Mouse (Mus musculus): ENCODE results near the gene Asgr2. TPM values are rescaled to one million over a fixed set of nuclear protein-coding genes. Genes with fewer than 3 reads are reported as not detected.
"Not testable (repeated sequence)": the region's sequence is repeated elsewhere in the genome, so short reads cannot be mapped to it uniquely, and the experiment has no call there.

Asgr2 gene
- total RNA-seq, 2 experiments from 2014 or later = not detected

- no peak for DNase-seq (ENCODE audit: extremely low spot score in 1 of 2, low spot score in 1 of 2)
Observed at GRCm38 (mm10) chr11:70080803-70081590, 11.4 kb upstream of the Asgr2 start.

GRCm38 (mm10) chr11:70084563-70084962, 7.9 kb upstream of the Asgr2 start:
- no peak for DNase-seq (ENCODE audit: extremely low spot score in 1 of 2, low spot score in 1 of 2)

GRCm38 (mm10) chr11:70097396-70097795, 5.0 kb downstream of the Asgr2 start:
- no peak for DNase-seq (ENCODE audit: extremely low spot score in 1 of 2, low spot score in 1 of 2)

GRCm38 (mm10) chr11:70099102-70099501, 6.7 kb downstream of the Asgr2 start:
- DNase-seq (ENCODE audit: extremely low spot score in 1 of 2, low spot score in 1 of 2) = no peak

- DNase-seq (ENCODE audit: extremely low spot score in 1 of 2, low spot score in 1 of 2) = no peak
Observed at GRCm38 (mm10) chr11:70099809-70100208, 7.4 kb downstream of the Asgr2 start.

- DNase-seq (ENCODE audit: extremely low spot score in 1 of 2, low spot score in 1 of 2) = no peak
Observed at GRCm38 (mm10) chr11:70103701-70104315, 11.4 kb downstream of the Asgr2 start.

- no peak for DNase-seq (ENCODE audit: extremely low spot score in 1 of 2, low spot score in 1 of 2)
Observed at GRCm38 (mm10) chr11:70107085-70107484, 14.6 kb downstream of the Asgr2 start.

GRCm38 (mm10) chr11:70110146-70110545, 17.7 kb downstream of the Asgr2 start:
- DNase-seq (ENCODE audit: extremely low spot score in 1 of 2, low spot score in 1 of 2) = peak in 1 of 2 experiments; percentile 34

GRCm38 (mm10) chr11:70114562-70114961, 22.1 kb downstream of the Asgr2 start:
- DNase-seq (ENCODE audit: extremely low spot score in 1 of 2, low spot score in 1 of 2) = no peak

GRCm38 (mm10) chr11:70115901-70116300, 23.5 kb downstream of the Asgr2 start:
- DNase-seq (ENCODE audit: extremely low spot score in 1 of 2, low spot score in 1 of 2) = no peak

- no peak for DNase-seq (ENCODE audit: extremely low spot score in 1 of 2, low spot score in 1 of 2)
Observed at GRCm38 (mm10) chr11:70129926-70130379, 37.5 kb downstream of the Asgr2 start, which contains the start of gene Mgl2. Mgl2 (plus strand) TSS chr11:70130329.

- not testable (repeated sequence) for DNase-seq (ENCODE audit: extremely low spot score in 1 of 2, low spot score in 1 of 2)
Observed at GRCm38 (mm10) chr11:70135001-70135400, 42.6 kb downstream of the Asgr2 start.

- not testable (repeated sequence) for DNase-seq (ENCODE audit: extremely low spot score in 1 of 2, low spot score in 1 of 2)
Observed at GRCm38 (mm10) chr11:70135925-70136324, 43.5 kb downstream of the Asgr2 start.

GRCm38 (mm10) chr11:70139171-70139570, 46.7 kb downstream of the Asgr2 start:
- DNase-seq (ENCODE audit: extremely low spot score in 1 of 2, low spot score in 1 of 2) = no peak

- no peak for DNase-seq (ENCODE audit: extremely low spot score in 1 of 2, low spot score in 1 of 2)
Observed at GRCm38 (mm10) chr11:70151072-70151471, 58.6 kb downstream of the Asgr2 start.

Other genes with a start within 250 kb of the Asgr2 start
- 10 to 100 TPM; 16.5 to 19.0 TPM for gene Plscr3, start 246.3 kb upstream of the Asgr2 start, total RNA-seq (2021)
- not detected for gene Tnk1, start 233.9 kb upstream of the Asgr2 start, total RNA-seq (2021)
- not detected for gene Tmem95, start 214.6 kb upstream of the Asgr2 start, total RNA-seq (2021)
- gene Kctd11, start 211.2 kb upstream of the Asgr2 start, total RNA-seq (2021) = 1 to 10 TPM; 1.2 to 1.3 TPM
- under 1 TPM; 0.12 to 0.19 TPM for gene Acap1, start 197.1 kb upstream of the Asgr2 start, total RNA-seq (2021)
- 1 to 10 TPM in 1 of 2 experiments, under 1 TPM in 1; 0.62 to 1.8 TPM for gene 2810408A11Rik, start 191.7 kb upstream of the Asgr2 start, total RNA-seq (2021)
- 100 to 1,000 TPM; 108 to 109 TPM for gene Neurl4, start 191.6 kb upstream of the Asgr2 start, total RNA-seq (2021)
- gene Gps2, start 178.8 kb upstream of the Asgr2 start, total RNA-seq (2021) = 10 to 100 TPM; 26.8 to 32.6 TPM
- 100 to 1,000 TPM; 426 to 481 TPM for gene Eif5a, start 170.7 kb upstream of the Asgr2 start, total RNA-seq (2021)
- 10 to 100 TPM in 1 of 2 experiments, 1 to 10 TPM in 1; 7.3 to 11.1 TPM for gene Ybx2, start 156.8 kb upstream of the Asgr2 start, total RNA-seq (2021)
- 1 to 10 TPM; 2.2 to 4.0 TPM for gene Slc2a4, start 144.5 kb upstream of the Asgr2 start, total RNA-seq (2021)
- not detected for gene Cldn7, start 127.9 kb upstream of the Asgr2 start, total RNA-seq (2021)
- 100 to 1,000 TPM; 107 to 116 TPM for gene Ctdnep1, start 111.5 kb upstream of the Asgr2 start, total RNA-seq (2021)
- 10 to 100 TPM; 77.1 to 82.2 TPM for gene Elp5, start 110.1 kb upstream of the Asgr2 start, total RNA-seq (2021)
- gene Gabarap, start 101.5 kb upstream of the Asgr2 start, total RNA-seq (2021) = 100 to 1,000 TPM; 229 to 258 TPM
- 10 to 100 TPM; 41.4 to 46.9 TPM for gene Phf23, start 96.9 kb upstream of the Asgr2 start, total RNA-seq (2021)
- gene Dvl2, start 92.0 kb upstream of the Asgr2 start, total RNA-seq (2021) = 10 to 100 TPM; 31.2 to 37.8 TPM
- gene Acadvl, start 77.2 kb upstream of the Asgr2 start, total RNA-seq (2021) = 10 to 100 TPM; 56.9 to 62.4 TPM
- 100 to 1,000 TPM; 857 to 887 TPM for gene Dlg4, start 75.7 kb upstream of the Asgr2 start, total RNA-seq (2021)
- under 1 TPM; 0.73 to 0.74 TPM for gene Asgr1, start 38.6 kb upstream of the Asgr2 start, total RNA-seq (2021)
- gene Mgl2, start 37.7 kb downstream of the Asgr2 start, total RNA-seq (2021) = under 1 TPM; 0.38 to 0.49 TPM
- 1 to 10 TPM; 1.1 to 3.4 TPM for gene Clec10a, start 63.6 kb downstream of the Asgr2 start, total RNA-seq (2021)
- gene Slc16a11, start 120.1 kb downstream of the Asgr2 start, total RNA-seq (2021) = 10 to 100 TPM; 28.1 to 39.2 TPM
- 10 to 100 TPM in 1 of 2 experiments, 1 to 10 TPM in 1; 7.0 to 10.0 TPM for gene Slc16a13, start 128.4 kb downstream of the Asgr2 start, total RNA-seq (2021)
- 1 to 10 TPM; 1.2 to 2.1 TPM for gene Bcl6b, start 137.2 kb downstream of the Asgr2 start, total RNA-seq (2021)
- 10 to 100 TPM; 50.6 to 55.6 TPM for gene 0610010K14Rik, start 145.3 kb downstream of the Asgr2 start, total RNA-seq (2021)
- gene Gm21988, start 147.2 kb downstream of the Asgr2 start, total RNA-seq (2021) = 1 to 10 TPM; 3.2 to 4.5 TPM
- 100 to 1,000 TPM; 310 to 312 TPM for gene Rnasek, start 147.2 kb downstream of the Asgr2 start, total RNA-seq (2021)
- under 1 TPM in 1 of 2 experiments, not detected in 1; 0.20 TPM for gene Alox12, start 162.7 kb downstream of the Asgr2 start, total RNA-seq (2021)
- gene Alox12e, start 230.0 kb downstream of the Asgr2 start, total RNA-seq (2021) = not detected